Mouse (Mus musculus) heart, postnatal 0 days (tissue): ENCODE data around the gene Tyw3.

Experiments
- CTCF ChIP-seq: IDR thresholded peaks from 2 replicates; pipeline ENCODE4 v1.5.1; 2016; ENCODE audit warnings: antibody characterized with exemption, control low read depth, low read depth
- EP300 ChIP-seq: IDR thresholded peaks from 2 replicates; pipeline ENCODE4 v1.6.1; 2016; ENCODE audit warnings: antibody characterized with exemption, low read depth

GRCm38 (mm10) chr3:154565437-154565836, 31.5 kb downstream of the Tyw3 start:
- no peak for TF ChIP-seq CTCF
- no peak for TF ChIP-seq EP300
